Mouse (Mus musculus) lung, adult 18-20 months (tissue): ENCODE measurements around the gene 4931429L15Rik.
"Not testable (repeated sequence)": the region's sequence is repeated elsewhere in the genome, so short reads cannot be mapped to it uniquely, and the experiment has no call there.

Experiments used
- DNase-seq, 2 experiments: peaks; one replicate each; pipeline ENCODE4 v3.0.0; 2022; ENCODE audit warnings: mixed read lengths in 2 of 2

4931429L15Rik gene

DNA sequence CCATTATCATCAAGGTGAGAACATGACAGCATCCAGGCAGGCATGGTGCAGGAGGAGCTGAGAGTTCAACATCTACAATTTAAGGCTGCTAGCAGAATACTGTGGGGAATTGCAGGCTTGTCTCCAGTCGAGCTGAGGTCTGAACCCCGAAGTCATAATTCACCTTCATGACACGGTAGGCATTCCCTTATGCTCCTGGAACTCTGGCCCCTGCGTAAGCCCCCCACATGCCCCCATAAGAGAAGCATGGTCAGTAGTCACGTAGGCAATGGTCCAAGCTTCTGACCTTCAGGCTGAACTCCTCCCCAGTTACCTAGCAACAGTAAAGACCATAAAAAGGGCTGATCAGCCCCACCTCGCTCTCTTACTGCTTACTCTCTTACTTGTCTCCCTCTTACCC, at the start of gene 4931429L15Rik:
Gene 4931429L15Rik, minus strand, starts transcription at position 101 of the 400 bp plus-strand sequence.
- DNase-seq, result not testable (repeated sequence)

DNA sequence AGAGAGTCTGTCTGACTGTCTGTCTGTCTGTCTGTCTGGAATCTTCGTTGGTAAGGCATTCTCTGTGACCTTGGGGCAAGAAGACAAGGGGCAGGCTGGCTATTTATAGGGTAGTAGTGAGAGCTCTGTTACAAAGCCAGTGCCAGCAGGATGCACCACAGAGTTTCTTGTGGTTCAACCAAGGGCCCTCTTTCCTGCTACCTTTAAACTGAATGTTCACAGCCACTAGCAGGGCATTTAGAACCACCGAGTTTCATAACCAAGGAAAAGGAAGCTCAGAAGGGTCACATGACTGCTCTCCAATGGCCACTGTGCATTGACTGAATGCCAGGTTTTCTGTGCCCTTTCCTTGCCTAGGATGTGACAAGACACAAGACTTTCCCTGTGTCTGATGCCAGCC, 42.7 kb upstream of the 4931429L15Rik start:
- DNase-seq, result no peak

DNA sequence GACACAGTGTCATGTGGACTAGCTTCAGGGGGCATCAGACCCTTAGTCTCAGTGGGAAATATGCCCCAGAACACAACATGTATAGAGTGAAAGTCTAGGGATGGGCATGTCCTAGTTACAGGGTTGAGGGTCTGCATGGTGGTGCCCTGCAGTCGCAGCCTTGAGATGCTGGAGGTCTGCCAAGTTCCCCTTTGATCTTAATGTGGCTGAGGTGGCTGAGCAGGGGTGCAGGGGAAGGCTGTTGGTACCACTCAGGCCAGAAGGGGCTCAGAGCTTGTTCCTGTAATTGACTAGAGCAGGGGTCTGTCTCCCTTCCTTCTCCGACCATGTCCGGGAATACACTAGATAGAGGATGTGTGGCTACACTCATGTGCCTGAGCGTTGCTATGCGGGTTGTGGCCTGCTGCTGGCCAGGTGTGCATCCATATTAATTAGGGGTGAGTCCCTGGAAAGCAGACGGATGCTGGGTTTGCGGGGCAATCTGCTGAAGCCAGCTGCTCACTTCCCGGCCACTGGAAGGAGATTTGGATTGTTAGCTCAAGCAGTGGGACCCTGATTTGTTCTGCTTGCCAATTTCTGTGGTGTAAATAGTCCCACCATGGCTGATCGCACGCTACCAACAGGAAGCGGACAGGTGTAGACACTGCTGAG, 41.8 kb upstream of the 4931429L15Rik start:
- no peak for DNase-seq

DNA sequence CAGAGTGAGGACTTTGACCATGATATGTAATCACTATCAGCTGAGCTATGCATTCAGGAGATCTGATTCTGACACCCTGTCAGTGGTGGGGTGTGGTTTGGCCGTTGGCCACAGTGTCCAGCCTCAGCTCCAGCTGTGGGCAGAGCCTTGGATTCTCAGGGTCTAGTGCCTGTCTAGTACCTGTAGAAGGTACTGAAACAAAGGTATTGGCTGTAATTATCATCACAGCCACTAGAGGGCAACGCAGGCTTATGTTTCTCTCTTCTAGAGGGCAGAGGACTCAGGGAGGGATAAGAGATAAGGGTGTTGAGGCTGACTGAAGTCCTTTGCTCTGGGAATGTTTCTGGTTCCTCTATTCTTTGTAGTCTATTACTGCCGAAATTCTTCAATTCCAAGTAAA, 34.2 kb upstream of the 4931429L15Rik start:
- DNase-seq, result peak in 1 of 2 experiments; percentile 46

DNA sequence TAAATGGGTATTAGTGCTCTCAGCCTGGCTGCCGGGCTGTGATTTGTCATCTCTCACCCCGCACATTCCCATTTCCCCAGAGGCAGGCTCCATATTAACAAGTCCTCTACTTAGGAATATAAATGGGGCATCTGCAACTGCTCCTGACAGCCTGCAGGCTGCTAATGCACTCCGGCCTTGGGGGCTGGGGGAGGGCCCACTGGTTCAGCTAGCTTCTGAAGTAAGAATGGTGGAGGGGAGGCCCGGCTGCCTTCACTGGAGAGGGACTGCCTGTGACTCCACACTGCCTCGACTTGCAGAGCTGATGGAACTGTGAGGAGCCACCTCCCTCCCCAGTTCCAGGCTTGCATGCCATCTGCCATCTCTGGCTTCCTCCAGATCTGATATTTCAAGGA, 33.5 kb upstream of the 4931429L15Rik start:
- DNase-seq, result no peak

DNA sequence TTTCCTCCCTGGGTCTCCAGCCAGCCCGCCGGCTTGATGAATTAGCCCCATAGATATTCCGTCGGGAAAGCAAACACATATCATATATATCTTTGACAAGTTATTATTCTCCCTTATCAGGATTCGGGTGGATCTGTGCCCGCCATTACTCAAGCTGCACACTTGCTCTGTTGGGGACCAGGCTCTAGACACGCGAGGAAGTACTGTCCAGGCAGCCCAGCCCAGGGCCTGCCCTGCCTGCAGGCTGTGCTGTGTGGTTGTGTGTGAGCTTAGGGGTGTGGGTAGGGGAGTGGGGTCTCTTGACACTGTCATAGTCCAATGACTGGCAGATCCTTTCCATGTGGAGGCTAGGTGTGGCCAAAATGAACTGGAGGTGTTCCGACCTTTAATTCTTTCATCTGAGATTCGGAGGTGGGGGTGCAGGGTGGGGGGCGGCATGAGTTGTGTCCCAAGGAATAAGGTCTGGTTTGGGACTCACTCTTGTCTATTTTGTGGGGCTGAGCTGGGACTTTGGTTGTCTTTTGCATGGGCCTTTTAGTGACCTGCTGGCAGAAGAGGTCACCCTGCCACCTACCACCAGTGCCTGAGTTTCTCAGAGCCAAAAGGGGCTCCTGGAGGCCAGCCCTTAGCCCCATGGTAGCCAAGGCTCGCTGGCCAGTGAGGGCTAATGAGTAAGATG, 33.0 kb upstream of the 4931429L15Rik start:
- DNase-seq, result no peak

DNA sequence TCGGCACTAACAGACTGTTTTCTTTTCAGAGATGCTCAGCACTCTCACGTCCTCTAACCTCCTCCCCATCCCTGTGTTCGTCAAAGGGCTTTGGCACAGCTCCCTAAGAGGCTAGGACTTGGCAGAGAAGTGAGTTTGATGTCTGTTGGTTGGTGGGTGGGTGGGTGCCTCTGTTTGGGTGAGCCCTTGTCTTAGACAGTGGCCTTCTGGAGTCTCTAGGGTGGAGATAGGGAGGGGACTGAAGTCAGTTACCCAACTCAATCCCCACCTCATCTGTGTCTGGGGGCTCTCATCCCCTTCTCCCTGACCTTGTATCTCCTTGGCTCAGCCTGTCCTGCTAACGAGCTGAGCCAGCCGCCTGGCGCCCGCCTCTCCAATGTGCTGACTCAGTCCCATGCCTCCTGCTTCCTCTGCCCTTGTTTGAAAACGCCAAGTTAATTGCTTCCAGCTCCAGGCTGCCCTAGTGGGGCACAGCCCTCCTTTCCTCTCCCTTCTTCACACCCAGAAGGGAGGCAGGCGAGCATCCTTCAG, 30.7 kb upstream of the 4931429L15Rik start:
- no peak for DNase-seq

DNA sequence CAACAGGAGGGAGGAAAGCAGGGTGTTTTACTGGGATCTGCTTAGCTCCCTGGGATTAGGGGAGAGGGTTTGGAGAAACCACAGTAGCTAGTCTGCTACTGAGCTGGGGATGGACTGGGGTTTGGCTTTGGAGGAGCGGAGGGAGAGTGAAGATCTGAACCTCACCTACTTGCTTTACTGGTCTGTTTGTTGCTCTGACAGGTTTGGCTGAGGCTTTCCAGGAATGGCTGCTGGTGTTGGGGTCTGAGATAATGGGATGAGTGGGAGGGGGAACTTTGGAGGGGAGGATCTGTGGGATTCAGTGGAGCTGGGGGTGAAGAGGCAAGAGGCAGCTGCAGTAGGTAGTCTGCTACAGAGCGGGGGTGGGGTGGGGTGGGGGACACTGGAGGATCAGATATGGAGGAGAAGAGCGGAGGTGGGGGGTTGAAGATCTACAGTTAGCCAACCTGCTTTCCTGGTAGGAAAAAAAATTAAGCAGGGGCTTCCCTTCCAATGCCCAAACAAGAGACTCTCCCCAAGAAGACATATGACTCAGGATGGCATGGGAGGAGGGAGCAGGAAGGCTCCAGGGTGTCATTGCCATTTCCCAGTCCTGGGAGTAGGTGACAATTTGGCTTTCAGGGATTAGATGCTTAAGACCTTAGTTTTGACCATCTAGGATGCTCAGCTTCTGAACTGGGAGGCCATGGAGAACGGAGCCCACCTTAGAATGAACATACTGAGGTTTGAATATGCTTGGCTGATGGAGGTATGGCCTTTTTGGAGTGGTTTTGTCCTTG, 26.3 kb upstream of the 4931429L15Rik start:
- DNase-seq, result no peak

DNA sequence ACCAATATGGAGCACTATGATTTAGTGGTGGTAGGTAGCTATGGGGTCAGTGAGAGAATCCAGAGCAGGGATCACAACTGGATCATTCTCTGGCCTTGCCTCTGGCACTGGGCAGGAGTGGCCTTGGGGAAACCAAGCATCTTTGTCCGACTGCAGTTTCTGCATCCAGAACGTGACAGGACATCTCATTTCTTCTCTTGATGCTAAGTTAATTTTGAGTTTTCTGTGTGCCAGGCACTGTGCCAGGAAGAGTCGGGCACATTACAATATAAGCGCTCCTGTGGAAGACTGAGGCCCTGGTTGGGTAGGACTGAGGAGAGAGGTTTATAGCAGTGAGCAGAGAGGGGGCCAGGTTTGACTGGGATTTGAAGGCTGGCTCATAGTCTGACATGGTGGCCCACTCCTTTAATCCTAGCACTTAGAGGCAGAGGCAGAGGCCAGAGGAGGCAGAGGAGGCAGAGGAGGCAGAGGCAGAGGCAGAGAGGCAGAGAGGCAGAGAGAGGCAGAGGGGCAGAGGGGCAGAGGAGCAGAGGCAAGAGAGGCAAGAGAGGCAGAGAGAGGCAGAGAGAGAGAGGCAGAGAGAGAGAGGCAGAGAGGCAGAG, 19.4 kb upstream of the 4931429L15Rik start:
- no peak for DNase-seq

DNA sequence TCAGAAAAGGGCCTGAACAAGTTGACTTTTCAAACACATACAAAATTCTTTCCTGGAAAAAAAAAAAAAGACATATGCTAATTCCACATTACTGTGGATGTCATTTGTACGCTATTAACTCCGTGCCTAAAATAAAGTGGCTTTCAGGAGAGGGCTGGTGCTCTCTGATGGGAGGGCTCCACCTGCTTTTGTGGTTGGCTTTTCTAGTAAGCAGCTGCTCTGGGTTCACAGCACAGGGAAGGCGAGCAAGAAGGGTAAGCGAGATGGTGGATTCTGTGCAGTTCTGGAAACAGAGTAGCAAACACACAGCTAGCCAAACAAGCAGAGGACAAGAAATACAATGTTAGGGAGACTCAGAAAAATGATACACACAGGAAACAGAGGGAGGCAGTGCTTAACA, 18.6 kb upstream of the 4931429L15Rik start:
- no peak for DNase-seq

DNA sequence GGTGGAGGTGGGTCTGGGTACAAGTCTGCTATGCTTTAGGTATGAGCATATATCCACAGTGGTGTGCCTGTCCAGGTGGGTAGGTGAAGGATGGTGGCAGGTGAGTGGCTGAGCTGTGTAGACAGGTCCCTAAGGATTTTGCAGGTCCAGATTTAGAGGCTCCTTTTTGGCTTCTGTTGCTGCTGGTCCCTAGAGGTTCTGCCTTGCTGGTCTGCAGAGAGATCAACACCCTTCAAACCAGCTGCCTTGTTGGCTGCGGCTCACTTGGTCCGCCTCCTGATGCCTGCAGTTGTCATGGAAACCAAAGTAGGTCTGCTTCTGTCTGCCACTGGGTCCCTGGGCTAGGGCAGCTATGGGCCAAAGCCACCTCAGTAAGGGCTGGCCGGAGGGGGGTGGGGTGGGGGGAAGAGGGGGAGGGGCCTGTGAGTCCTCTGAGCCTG, 18.1 kb upstream of the 4931429L15Rik start:
- no peak for DNase-seq

DNA sequence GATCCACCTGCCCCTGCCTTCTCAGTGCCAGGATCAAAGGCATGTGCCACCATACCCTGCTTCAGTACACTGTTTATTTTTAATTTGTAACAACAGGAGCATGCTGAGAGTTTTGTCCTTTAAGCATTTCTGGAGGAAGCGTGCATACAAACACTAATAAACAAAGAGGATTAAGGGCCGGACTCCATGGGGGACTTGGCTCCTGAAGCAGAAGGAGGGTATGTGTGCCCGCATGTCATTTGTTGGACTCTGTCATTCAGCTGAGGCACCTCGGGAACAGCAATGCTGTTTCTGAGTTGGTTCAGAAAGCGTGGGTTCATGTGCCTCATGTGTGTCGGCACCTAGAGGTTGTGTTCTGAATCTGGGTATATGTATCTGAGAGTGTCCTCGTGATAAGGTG, 17.5 kb upstream of the 4931429L15Rik start:
- no peak for DNase-seq

DNA sequence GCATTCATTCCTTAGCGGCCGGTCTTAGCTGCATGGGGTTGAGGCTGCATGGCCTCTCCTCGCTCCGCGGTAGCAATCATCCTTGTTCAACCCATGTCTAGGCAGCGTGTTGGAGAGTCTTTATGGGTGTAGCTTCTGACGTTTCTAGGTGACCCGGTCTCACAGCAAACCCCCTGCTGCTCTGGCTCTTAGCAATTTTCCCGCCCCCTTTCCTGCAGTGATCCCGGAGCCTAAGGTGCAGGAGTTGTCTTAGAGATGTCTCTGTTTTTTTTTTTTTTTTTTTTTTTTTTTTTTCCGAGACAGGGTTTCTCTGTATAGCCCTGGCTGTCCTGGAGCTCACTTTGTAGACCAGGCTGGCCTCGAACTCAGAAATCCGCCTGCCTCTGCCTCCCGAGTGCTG, 16.5 kb upstream of the 4931429L15Rik start:
- not testable (repeated sequence) for DNase-seq

DNA sequence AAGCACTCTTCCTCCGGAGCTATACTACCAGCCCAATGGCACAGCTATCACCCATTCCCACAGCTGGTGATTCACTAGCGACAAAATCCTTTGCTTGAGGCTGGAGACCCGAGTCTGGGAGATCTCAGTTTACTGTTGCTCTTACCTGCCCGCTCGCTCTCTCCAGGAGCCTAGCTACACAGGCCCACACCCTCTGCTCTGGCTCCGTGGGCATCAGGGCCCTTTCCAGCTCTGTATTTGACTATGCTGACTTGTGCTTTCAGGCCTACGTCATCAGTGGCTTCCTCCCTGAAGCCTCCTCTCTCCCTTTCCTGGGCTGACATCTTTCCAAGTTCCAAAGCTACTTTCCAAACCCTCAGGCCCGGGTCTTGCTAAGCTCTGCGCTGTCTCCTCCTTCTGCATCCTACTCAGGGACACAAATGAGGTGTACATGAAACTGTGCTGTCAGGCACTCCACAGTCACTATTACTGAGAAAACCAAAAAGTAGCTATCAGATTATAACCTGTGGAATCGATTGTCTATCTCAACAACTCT, 15.7 kb upstream of the 4931429L15Rik start:
- no peak for DNase-seq

DNA sequence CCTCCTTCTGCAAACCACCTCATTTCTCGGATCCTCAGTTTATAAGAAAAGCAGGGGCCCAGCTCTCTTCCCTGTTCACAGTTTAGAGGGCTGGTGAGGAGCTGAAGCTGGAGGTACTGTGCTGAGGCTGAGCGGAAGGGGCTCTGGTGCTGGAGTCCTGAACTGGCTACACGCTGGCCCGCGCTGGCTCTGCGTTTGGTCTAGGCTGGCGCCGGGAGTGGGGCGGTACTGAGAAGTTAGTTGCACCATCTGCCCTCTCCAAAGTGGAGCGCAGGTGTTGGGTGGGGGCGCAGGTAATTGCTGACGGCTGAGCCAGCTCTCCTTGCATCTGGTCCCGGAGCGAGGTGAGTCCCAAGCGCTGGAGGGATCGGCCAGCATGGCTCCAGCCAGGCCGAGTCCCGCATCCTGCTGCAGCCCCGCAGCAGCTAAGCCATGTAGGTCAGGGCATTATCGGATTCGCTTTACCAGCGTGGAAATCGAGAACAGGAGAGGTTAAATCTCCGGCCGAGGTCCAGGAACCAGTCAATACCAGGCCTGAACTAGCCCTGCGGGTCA, 14.8 kb upstream of the 4931429L15Rik start:
- DNase-seq, result no peak

DNA sequence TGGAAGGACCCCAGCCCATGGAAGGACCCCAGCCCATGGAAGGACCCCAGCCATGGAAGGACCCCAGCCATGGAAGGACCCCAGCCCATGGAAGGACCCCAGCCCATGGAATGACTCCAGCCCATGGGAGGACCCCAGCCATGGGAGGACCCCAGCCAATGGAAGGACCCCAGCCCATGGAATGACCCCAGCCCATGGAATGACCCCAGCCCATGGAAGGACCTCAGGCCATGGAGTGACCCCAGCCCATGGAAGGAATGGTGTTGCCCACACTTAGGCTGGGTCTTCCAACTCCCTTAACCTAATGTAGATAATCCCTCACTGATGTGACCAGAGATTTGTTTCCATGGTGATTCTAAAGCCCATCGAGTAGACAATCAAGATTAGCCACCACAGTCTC, 11.5 kb upstream of the 4931429L15Rik start:
- no peak for DNase-seq

DNA sequence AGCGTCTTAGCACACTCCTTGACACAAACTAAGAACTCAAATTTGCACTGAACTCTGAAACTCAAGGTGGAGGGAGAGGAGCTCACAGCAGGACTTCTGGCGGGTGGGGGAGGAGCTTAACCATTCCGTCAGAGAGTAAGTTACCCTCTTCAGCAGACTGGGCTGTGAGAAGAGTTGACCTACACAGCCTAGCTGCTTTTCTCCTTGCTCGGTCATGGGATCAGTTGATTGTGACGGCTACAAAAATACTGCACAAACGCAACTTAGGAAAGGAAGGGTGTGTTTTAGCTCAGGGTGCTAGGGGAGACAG, 10.8 kb upstream of the 4931429L15Rik start:
- no peak for DNase-seq

DNA sequence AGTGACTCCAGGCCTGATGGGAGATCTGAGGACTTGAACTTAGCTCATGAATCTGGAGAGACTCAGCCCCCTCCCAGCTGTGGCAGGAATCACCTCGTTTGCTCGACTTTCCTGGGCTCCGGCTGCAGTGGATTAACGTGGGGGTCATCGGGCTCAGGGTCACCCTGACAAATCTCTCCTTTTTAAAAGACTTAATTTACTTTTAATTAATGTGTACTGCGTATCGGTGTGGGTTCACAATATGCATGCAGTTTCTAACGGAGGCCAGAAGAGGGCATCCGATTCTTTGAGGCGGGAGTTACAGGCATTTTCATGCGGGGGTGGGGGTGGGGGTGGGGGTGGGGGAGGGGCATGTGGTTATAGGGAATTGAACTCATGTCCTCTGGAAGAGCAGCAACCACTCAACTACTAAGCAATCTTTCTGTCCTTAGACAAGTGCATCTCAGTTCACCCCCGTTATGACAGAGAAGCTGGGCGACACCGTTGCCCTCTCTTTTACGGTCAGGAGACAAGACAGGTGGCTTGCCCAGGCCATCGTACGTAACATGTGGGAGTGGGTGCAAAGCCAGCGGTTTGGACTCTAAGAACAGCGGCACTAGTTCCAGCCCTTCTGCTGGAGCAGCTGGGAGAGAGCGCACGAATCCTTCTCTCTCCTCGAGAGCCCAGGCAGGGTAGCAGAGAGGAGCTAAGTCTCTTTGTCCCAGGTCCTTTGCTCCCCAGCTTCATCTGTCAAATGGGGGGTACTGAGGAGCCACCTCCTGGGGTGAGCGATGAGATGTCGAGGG, 10.2 kb upstream of the 4931429L15Rik start:
- no peak for DNase-seq

DNA sequence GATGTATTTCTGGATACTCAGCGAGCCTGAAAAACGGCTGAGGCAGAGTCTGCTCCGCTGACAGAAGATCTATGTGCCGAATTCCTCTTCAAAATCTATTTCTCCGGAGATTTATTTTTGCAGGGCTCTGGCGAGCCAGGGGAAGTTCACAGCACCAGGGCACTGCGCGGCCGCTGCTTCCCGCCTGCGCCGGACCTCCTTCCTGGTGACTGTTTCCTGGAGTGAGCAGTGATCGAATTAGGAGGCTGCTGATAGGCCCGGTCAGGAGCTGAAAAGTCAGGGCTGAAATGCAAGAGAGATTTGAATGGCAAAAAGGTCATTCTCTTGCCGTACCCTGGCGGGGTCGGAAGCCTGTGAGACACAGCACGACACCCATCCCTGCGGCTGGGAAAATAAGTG, 9.5 kb upstream of the 4931429L15Rik start:
- no peak for DNase-seq

DNA sequence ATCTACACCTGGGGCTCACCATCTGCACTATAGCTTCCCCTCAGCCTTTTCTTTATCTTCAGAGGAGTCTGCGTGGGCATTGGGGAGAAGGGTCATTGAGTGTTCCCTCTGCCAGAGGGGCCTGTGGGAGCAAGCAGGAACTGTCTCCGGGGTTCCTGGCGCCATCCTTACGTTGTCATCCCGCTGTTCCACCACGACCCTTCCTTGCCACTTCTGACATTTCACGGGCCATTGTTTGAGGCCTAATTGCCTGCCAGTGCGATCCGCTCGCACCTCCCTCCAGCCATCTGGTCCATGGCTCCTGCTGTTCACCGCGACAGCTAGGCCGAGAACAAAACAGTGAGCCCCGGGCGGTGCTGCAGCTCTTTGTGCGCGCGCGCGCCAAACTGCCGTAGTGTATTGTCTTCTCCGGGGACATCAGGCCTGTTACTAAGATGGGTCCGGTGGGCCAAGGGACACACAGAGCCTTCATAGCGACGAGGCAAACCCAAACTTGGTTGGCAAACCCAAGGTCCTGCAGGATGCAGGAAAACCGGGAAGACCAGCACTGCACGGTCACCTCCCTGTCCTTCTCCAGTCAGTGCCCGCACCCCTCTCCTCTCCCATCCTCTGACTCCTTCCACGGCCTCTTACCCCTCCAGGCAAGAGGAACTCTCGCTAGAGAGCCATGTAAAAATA, 8.9 kb upstream of the 4931429L15Rik start:
- DNase-seq, result no peak
